Mouse (Mus musculus) cerebellum, postnatal 10 days (tissue): ENCODE results near the gene Erc2.
A peak's percentile ranks its signal among the peaks of the same experiment; 100 is the strongest.

Source experiments
- DNase-seq, 2 experiments: peaks; one replicate each; pipeline ENCODE4 v3.0.0; 2021; ENCODE audit warnings: mixed read lengths in 2 of 2

Gene Erc2

DNA sequence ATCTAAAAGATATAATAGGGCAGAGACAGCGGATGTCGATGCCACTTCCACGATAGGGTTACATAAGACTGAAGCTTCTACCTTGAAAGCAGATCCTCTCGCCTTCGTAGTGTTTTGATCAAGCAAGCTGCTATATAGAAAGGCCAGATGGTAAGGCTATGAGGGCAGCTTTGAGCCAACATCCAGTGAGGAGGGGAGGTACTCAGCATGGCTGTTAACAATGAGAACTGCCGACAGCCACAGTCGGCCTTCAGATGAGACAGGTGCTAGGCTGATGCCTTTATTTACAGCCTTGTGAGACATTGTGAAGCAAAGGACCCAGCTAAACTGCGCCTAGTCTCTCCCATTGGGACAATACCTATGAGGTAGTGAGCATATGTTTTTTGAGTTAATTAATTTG lies 156.3 kb downstream of the Erc2 start:
- DNase-seq, result peak; percentile 66 to 70

DNA sequence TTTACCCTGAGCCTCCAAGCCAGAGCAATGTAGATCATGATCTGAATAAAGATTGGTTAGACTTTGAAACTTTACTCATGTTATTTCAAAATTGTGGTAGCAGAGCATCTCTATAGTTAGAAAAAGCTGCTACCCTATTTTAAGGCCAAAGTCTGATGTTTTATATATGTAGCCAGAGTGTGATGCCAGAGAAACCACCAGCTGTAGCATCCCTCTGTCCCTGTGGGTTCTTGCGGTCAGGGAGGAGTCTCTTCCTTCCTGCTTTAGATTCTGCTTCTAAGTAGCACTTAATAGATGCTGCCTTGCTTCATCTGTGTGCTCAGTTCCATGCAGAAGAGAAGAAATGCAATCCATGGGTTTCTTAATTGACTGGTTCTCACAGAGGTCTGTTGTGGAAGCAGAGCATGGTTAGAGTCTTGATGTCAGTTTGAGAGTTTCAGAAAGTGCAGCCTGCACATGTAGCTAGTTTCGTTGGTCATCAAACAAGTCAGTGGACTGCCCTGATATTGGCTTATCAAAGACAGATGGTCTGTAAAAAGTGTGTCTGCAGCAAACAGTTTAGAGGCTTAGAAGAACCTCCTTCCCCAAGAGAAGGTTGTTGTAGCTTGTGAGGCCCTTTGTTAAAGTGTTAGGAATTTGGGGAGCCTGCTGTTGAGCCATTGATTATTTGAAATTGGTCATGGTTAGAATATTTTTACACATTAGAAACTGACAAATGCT lies 156.9 kb downstream of the Erc2 start:
- DNase-seq, result no peak

DNA sequence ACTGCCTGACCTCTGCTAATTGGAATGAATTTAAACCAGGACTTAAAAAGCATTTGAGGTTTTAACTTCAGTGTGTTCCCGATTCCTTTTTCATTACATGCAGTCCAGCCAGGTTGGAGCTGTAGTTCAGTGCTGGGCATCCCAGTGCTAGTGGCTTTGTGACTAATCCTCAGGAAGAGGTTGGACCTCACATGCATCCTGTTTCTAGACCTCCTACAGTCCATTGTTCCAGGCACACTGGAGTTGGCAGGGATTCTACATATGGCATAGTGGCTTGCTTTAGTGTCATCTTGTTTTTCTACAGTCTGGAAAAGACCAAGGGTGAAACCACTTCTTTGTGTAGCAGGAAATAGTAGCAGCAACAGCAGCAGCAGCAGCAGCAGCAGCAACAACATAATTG lies 159.0 kb downstream of the Erc2 start:
- no peak for DNase-seq

DNA sequence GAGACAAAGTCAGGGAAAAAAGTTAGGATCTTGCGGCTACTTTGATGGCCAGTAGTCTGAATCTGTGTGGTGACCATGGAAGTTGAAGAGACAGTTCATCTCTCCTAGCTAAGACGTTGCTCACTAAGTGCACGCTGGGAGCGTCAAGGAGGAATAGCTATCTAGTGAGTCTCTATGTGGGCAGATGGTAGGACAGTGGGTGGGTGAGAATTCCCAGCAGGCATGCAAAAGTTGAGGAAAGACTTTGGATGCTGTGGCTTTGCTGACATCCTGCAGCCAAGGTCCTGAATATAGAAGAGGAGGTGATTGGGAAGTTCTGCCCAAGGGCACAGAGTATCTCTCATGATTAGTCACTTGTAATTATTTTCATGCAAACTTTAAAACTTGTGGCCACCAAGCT lies 162.6 kb downstream of the Erc2 start:
- DNase-seq, result peak; percentile 24 to 62

DNA sequence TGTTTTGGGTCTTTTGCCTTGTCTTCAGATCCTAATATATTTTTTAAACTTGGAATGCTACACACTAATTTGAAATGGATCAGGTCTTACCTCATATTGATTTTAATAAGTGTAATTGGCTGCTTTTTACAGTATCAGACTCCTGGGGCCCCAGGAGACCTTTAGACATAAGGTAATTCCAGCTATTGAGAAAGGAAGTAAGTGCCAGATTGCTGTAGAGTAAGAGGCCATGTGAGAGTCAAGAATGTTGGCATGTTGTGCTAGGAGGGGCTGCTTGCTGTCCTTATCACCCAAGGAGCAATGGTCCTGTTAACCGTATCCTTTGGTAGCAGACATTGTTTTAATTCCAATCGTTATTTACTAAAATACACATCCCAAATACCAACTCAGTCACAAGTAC lies 163.3 kb downstream of the Erc2 start:
- no peak for DNase-seq

DNA sequence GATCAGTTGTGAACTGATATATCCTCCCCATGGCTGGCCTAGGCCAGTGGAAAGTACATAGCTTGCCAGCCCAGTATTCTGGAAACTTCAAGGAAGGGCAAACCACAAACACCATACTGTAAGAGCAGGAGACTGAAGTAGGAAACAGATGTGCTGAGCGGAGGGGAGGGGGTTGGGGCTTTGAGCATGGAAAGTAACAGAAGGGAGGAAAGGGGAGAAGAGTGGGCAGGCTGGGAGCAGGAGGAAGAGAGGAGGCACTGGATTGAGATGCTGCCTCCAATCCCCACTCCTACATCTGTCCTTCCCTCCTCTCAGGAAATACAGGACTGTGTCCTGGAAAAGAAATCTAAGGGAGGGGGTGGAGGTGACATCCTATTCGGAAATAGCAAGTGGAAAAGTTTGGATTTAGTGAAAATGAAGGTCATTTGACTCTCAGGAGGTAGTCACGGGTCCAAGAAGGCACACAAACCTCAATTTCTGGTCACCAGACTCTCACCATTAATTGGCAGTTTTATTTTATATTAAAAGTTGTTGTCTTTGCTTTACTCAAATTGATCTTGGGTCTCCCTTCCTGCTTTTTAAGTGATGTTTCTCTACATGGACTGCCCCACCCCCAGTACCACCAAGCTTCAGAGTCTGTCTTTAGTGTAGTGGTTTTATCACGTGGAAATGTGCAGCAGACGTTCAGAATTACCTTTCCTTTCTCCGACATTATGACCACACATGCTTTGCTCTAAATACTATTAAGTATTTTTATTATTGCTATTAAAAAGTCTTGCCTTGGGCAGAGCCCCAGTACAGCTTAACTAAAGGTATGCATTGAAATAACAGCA lies 167.1 kb downstream of the Erc2 start:
- DNase-seq, result no peak

DNA sequence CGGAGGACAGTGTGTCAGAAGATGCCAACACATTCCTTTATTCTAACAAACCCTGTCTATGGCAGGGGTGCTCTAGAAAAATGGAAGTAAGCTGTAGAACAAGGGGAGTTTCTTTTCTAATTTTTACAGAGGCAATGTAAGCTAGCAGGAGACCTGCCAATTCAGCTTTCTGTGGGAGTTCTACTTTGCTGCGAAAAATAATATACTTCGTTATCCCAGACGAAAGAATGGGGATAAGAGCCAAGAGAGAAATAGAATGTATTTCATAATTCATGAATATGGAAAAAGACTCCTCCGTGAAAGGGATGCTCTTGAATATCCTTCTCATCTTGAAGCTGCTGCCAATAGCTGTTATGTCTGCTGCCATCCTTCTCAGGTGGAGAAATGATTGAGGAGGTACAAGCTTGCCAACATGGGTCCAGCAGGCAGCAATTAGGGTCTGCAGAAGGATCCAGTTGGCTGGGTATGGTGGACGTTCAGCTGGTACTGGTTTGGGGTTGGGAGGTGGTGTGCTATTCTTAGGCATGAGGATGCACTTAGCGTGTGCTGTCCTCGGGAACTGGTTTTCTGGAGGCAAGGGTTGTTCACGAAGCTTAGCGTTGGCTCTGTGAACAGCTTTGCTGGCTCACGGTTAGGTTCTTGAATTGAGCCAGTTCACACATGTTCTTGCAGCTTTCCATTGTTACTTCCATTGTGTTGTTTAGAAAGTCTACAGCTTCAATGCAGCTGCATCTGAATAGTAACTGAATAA lies 176.1 kb downstream of the Erc2 start:
- DNase-seq, result peak; percentile 45 to 57

DNA sequence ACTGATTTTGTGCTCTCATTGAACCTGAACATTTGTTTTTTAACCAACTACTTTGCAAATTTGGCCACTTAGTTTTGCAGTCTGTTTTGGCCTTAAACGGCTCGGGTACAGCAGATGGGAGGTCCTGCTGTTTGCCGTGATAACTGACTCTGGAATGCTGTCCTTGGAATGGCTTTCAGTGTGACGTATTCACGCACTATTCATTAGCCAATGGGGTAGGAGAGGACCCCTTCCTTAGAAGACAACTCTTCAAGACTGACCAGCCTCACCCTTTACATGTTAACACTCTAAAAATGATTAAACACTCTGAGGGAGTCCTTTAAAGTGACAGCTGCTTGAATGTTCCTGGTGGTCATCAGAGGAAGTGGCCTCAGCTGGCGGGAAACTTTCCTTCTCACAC lies 178.5 kb downstream of the Erc2 start:
- peak; percentile 52 to 54 for DNase-seq

DNA sequence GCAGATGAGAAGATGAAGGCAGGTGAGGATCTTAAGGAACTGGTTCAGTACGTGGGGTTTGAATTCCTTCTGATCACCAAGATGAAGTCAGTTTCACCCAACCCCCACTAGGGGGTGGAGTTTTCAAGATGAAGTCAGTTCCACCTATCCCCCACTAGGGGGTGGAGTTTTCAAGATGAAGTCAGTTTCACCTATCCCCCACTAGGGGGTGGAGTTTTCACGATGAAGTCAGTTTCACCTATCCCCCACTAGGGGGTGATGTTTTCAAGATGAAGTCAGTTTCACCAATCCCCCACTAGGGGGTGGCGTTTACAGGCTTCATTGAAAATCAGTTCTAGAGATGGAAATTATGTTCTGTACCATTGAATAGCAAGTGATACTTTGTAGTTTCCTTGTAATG lies 181.7 kb downstream of the Erc2 start:
- DNase-seq, result peak; percentile 34 to 73

DNA sequence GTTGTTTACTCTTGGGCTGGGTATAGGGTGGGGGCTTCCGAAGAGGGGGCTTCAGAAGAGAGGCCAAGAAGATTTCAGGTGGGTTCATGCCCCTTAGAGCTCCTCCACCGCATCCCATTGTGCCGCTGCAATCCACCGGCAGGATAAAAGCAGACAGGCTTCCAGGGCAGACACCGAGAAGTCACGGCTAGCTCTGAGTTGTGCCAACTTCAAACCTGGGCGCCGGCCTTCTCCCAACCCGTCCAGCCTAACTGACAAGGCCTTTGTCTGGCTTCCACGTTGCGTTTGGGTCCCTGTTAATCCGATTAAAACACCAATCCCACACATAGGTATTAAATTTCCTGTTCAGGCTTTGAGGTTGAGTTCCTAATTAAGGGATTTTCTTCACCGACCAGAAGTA lies 182.8 kb downstream of the Erc2 start:
- no peak for DNase-seq

DNA sequence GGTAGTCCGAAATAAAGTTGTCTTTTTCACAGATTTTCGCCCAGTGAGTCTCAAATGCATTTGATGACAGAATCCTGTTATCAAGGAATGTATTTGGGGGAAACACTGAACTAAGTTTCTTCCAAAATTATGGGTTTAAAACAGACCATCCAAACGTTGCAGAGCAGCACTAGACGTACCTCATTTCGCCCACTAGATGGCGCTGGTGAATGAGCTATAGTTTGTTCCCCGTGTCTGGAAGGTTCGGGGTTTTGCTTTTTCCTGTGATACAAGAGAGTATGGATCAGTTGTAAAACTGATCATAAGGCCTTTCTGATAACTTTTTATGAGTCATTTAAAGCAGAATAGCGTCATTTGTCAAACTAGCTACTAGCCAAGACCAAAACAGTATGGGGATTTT lies 185.9 kb downstream of the Erc2 start:
- DNase-seq, result peak; percentile 79 to 87

DNA sequence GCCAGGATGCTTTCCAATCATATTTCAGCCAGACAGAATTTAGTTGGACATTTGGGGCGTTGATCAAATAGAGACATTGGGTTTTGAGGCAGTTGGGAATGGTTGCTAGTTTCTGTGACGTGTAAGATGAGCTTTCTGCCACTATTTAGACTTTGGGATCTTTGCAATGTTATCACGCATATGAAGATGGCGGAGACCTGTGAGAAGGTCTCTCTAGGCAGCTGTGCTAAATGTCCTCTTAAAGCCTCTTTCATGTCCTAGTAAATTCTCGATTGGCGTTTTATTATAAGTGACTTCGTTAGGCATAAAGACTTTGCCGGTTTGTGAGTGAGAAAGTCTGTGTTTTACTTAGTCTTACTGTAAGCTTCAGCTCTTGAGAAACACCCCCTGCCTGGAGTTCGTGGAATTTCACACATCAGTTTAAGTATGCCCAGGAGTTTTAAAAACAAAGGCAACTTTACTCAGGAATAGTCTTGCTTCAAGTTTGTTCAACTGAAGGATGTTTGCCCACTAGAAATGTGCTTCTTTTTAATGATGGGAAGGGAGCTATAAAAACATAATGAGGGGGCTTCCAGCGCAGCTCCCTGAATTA lies 186.4 kb downstream of the Erc2 start:
- no peak for DNase-seq

DNA sequence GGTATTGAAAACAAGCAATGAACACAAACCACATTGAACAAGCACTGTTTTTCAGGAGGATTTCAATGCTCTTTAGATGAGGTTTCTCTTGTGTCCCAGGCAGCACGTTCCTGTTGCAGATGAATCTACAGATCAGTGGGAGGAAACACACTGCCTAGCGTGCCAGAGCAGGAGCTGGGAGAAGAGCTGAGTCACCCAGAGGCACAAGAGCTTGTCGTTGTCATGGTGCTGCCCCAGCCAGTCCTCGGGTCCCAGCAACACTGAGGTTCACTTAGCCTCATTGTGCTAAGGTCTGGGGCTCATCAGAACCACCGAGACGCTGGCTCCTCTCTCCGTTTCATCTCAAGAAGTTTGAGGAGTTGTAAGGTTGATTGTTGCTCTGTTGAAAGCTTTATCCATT lies 188.6 kb downstream of the Erc2 start:
- no peak for DNase-seq

DNA sequence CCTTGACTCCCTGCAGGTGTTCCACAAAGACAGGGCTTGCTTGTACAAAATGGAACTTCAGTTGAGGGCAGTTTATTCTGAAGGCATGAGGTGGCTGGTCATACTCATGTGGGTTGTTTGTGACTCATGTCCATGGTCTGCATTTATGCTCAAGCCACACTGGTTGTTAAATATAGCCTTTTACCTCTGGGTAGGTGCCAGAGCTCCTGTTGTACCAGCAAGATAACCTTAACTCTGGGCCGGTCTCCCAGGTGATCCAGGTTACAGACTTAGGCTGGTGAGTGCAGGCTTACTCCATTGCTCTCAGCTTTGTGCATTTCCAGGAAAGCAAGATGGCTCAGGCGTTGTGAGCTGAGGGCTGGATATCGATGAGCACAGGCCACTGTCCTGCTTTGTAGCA lies 189.4 kb downstream of the Erc2 start:
- DNase-seq, result no peak

DNA sequence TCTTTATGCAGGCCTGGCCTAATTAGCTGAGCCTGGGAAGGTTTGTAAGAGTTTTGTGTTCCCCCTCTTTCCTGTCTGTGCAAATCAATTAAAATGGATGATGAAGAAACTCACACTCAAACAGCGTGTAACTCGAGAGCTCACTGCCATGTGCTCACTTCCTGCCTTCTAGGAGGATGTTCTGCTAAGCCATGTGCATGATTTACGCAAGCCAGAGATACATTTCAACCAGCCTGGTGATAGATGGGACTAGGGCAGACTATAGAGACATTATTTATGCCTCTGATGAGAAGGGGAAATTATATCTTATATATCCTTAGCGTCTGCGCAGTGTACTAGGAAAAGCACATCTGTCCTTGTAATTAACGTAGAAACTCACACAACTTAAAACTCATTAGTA lies 193.5 kb downstream of the Erc2 start:
- DNase-seq, result no peak

DNA sequence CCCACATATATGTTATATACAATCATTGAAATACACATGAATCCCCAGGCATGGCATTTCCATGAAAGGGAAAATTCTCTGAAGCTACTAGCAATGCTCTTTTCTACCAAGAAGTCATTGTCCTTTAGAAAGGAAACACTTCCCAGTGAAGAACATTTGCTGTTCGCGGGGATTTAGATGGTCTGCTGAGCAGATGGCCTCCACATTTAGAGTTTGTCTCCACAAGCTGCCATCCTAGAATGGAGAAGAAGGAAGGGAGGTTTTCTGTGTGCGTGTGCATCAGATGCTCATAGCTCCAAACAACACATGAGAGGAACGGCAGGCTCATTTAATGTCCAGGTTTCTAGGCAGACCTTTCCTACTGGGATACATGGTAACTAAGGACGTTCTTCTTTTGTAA lies 196.8 kb downstream of the Erc2 start:
- no peak for DNase-seq

DNA sequence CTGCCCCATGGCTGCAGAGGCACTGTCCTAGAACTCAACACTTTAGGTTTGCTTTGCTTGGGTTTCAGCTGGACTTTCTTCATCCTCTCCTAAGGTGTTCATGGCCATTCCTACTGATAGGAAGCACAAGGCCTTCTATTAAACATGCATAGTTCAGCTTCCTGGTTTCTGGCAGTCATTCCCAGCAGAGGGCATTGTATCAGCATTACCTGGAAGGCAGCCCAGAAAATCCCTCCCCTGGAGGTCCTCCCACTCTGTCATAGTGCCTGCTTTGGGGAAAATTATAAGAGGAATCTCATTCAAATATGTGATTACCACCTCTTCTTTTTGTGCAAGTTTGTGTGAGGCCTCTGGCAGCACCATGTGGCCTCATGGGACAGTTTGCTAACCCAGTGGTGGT lies 199.6 kb downstream of the Erc2 start:
- DNase-seq, result peak; percentile 67 to 78

DNA sequence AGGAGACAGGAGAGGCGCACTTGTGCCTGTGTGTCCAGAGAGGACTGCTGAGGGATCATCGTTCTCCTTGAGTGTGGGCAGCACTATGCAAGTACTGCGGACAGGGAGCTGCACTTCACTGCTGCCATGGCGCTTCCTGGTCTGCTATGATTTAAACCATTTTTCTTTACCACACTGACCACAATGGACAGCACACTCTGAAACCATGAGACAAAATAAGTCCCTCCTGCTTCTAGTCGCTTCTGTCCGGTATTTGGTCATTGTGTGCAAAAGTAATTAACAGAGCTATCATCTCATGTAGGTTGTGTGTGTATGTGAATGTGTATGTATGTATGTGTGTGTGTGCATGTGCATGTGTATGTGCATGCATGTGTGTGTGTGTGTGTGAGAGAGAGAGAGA lies 200.3 kb downstream of the Erc2 start:
- DNase-seq, result no peak

DNA sequence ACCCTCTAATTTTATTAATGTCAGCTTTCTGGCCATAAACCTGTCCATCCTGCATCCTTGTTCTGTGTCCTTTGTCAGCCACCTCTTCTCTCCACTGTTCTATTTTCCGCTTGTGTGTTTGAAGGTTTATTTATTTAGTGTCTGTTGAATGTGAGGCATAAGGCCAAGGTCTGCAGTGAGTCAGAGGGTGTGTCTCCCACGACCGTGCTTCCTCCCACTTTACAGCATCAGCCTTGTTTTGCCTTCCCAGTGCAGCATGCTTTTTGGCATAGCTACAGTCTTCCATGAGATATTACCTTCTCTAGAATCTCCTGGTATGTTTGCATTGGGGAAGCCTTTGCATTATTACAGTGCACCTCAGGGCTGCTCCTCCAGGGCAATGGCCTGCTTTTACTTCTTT lies 200.8 kb downstream of the Erc2 start:
- DNase-seq, result no peak

DNA sequence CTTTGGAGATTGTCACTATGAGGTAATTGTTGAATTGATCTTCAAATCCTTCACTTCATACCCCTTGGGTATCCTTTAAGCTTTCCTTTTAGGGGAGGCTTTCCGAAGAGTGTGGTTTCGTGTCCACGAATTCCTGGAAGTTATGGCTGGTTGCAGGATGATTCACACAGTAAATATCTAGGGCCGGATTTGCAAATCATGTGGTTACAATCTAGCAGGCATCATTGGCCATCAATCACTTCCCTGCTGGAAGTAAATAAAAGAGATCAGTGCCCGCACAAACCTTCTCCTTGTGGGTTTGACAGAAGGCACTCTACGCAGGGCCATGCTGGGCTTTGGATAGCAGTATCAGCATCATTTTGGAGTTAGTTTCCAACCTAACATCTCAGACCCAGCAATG lies 201.7 kb downstream of the Erc2 start:
- no peak for DNase-seq

DNA sequence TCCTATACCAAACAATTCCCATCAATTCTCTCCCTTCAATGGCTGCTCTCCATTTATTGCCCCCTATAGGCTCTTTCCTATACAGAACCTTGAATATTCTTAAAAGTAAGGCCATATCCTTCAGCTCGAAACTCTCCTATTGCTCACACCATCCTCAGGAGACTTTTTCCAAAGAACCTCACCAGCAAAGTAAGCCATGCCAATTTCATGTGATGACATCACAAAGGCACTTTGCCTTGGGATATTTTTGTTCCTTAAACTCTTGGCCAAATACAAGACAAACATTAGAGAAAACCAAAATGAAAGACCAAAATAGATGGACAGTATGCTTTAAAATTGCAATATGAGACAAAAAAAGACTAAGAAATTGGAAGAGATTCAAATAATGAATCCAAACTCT lies 204.6 kb downstream of the Erc2 start:
- no peak for DNase-seq

DNA sequence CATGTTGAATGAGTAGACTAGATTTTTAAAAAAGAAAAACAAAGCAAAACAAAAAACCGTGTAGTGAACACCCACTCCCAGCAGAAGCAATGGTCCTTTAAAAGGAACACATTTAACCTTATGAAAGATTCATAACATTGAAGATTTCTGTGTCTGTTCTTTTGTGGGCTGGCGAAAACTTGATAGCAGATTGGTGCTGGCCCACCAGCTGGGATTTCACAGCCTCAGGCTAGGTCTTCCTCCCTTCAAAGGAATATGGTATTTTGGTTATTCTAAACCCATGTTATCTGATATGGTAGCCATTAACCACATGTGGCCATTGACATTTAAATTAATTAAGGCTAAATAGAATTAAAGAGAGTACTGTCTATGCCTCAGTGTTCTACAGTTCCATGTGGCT lies 205.9 kb downstream of the Erc2 start:
- DNase-seq, result peak; percentile 41 to 60

DNA sequence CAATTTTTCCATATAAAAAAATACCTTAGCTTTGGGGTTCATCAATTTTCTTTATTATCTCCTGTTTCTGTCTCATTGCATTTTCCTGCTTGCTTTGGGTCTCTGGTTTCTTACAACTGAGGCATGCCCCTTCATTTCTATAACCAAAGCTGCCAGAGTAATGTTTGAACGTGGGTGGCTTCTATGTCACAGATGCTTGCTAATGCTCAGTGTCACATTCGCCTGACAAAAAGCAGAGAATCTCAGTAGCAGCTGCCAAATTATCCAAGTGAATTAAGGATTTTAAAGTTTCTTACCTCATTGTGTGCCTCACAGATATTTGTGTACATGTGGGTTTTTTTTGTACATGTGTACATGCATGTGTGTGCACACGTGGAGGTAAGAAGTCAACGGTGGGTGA lies 210.0 kb downstream of the Erc2 start:
- no peak for DNase-seq
